Mouse (Mus musculus) hindbrain, postnatal 0 days (tissue): ENCODE measurements at regions not wholly inside any gene's neighbourhood (a gene's known extent, or its start where the extent isn't known, plus 50 kb on each side); places are given as distances from the start of the nearest gene placed in this dataset.

Experiments used
- ATAC-seq: fragments of 200-750 bp; cut with Nextera tagmentation; 2 replicates; pipeline ENCODE4 v1.8.0; 2017; ENCODE audit warnings: mild to moderate bottlenecking, moderate TSS enrichment, moderate library complexity
- DNase-seq: peaks from one replicate; pipeline ENCODE4 v3.0.0-alpha.2; 2015; ENCODE audit warnings: low spot score
- H3K27ac ChIP-seq: fragments of 300-500 bp; sonication (generic); 2 replicates; pipeline ENCODE4 v1.5.1; 2014; ENCODE audit warnings: mild to moderate bottlenecking
- H3K27me3 ChIP-seq: fragments of 300-500 bp; sonication (generic); 2 replicates; pipeline ENCODE4 v1.6.1; 2014; ENCODE audit warnings: low read length, mixed read lengths; ENCODE audit not compliant: insufficient read depth
- H3K36me3 ChIP-seq: fragments of 300-500 bp; sonication (generic); 2 replicates; pipeline ENCODE4 v1.6.1; 2014; ENCODE audit warnings: low read length, mixed read lengths; ENCODE audit not compliant: insufficient read depth
- H3K4me1 ChIP-seq: fragments of 300-500 bp; sonication (generic); 2 replicates; pipeline ENCODE4 v1.6.1; 2014; ENCODE audit warnings: antibody characterized with exemption, low read length, mixed read lengths; ENCODE audit not compliant: insufficient read depth
- H3K4me2 ChIP-seq: fragments of 300-500 bp; sonication (generic); 2 replicates; pipeline ENCODE4 v1.6.1; 2014; ENCODE audit warnings: low read depth, mild to moderate bottlenecking, low read length, moderate library complexity, mixed read lengths
- H3K4me3 ChIP-seq: fragments of 300-500 bp; sonication (generic); 2 replicates; pipeline ENCODE4 v1.5.1; 2014; ENCODE audit warnings: low read length
- H3K9ac ChIP-seq: fragments of 300-500 bp; sonication (generic); replicated peaks from 2 replicates; pipeline ENCODE4 v1.6.1; 2014; ENCODE audit warnings: mild to moderate bottlenecking, low read length, moderate library complexity, mixed read lengths
- H3K9me3 ChIP-seq: fragments of 300-500 bp; sonication (generic); 2 replicates; pipeline ENCODE4 v1.6.1; 2016; ENCODE audit warnings: low read length, mixed read lengths
- CTCF ChIP-seq: IDR thresholded peaks from 2 replicates; pipeline ENCODE4 v1.5.1; 2016; ENCODE audit warnings: antibody characterized with exemption, control low read depth, low read depth
- WGBS: fragments of 180-500 bp; shearing (Covaris S2); extraction: QIAGEN DNeasy Blood & Tissue Kit; methylation state at CpG from one replicate; pipeline ENCODE4 v1.1.7; 2014; 5-methylcytosine and 5-hydroxymethylcytosine counted together
- microRNA-seq, 2 experiments: library from miRNA; unstranded; fragments of <30 nt; microRNA quantifications; one replicate each; pipeline ENCODE4; 2016

DNA sequence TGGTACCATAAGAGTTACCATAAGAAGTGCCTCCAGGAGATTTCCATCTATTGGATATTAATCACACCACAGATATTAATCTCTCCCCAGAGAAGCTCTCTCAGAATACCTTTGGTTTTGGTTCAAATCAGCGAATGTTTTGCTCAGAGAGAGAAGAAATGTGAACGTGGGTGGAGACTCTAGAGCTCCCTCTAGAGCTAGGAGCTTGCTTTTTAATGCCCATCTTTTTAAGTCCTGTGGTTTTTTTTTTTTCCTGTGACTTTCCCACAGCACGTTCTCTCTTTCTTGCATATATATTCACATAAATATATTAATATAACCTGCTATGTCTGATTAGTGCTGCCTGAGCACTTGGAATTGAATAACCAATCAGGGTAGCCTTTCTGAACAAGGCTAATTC, 90.4 kb upstream of the Chrm3 start:
- Histone ChIP-seq H3K27ac (no peak overlapping the region), H3K4me3 (no peak overlapping the region), H3K27me3 (no peaks in the 10 kb centered on the region), H3K9ac (no peak overlapping the region), H3K36me3 (no peaks in the 10 kb centered on the region), H3K9me3 (no peaks in the 10 kb centered on the region), H3K4me2 (no peak overlapping the region), H3K4me1 (no peaks in the 10 kb centered on the region)
- 28% methylated on average over 3 of the region's 3 CpGs for WGBS
- no peak for ATAC-seq
- peak; percentile 16 for TF ChIP-seq CTCF
- DNase-seq = no peak

DNA sequence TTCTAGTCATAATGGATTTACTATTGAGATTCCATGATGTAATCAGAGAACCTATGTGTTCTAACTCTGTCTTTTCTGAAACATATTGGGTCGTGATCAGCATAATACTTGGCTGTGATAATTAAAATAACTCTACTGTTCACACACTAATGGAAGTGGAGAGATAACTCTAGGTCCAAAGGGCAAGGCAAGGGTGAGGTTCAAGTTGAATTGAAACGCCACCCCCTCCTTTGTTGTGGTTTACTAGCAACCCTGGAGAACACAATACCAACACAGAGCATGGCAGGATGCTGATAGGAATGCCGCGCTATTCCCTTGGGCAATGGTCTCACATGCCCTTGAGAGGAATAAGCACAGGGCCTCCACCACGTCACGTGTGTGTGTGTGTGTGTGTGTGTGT, 88.9 kb upstream of the Chrm3 start:
- H3K36me3 ChIP-seq = no peaks in the 10 kb centered on the region
- H3K9ac ChIP-seq = no peak overlapping the region
- ATAC-seq (no peak), DNase-seq (no peak)
- H3K27ac ChIP-seq = no peak overlapping the region
- WGBS = 88% methylated on average over 6 of the region's 6 CpGs
- no peak overlapping the region for H3K4me3 ChIP-seq
- no peak for TF ChIP-seq CTCF
- H3K27me3 ChIP-seq = no peaks in the 10 kb centered on the region
- no peaks in the 10 kb centered on the region for H3K9me3 ChIP-seq
- no peak overlapping the region for H3K4me2 ChIP-seq
- H3K4me1 ChIP-seq = no peaks in the 10 kb centered on the region

DNA sequence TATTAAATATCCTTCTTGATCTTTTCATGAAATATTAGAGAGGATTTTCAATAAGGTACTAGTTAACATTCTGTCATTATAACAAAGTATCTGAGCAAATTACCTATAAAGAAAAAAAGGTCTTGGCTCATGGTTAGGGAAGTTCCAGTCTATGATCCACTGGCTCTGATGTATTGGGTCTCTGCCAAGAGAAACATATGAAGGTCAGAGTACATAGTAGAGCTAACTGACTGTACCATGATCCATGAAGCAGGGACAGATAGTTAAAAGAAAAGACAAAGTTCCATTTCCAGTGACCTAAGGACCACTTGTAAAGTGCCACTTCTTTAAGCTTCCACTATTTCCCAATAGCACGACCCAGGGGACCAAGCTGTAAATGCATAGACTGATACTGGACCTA, 87.2 kb upstream of the Chrm3 start:
- Histone ChIP-seq H3K36me3 (no peaks in the 10 kb centered on the region), H3K27ac (no peak overlapping the region), H3K9me3 (no peaks in the 10 kb centered on the region), H3K4me1 (no peaks in the 10 kb centered on the region), H3K27me3 (no peaks in the 10 kb centered on the region), H3K9ac (no peak overlapping the region), H3K4me3 (no peak overlapping the region), H3K4me2 (no peak overlapping the region)
- no peak for TF ChIP-seq CTCF
- ATAC-seq (no peak), DNase-seq (no peak)
- 92% methylated on average over 1 of the region's 1 CpGs for WGBS

DNA sequence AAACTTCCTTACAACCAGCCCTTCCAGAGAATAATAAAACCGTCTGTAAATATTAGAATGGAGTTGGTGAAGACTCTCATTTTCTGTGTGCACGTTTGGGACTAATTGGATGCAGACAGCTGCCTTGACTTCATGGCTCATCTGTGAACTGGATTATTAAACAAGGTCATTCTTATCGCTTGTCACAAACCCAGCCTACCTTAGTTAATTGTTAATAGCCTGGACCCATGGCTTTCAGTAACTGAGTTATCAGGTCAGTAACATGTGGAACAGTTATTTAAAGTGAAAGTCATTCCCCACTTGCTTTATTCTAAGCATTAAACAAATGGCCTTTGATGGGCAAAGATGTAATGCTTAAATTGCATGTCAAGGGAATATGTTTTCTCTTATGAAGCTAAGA, 85.0 kb upstream of the Chrm3 start:
- Histone ChIP-seq H3K4me2 (no peak overlapping the region), H3K4me1 (no peaks in the 10 kb centered on the region), H3K9me3 (no peaks in the 10 kb centered on the region), H3K9ac (no peak overlapping the region), H3K36me3 (no peaks in the 10 kb centered on the region), H3K27me3 (no peaks in the 10 kb centered on the region), H3K4me3 (no peak overlapping the region), H3K27ac (no peak overlapping the region)
- DNase-seq = no peak
- WGBS = 43% methylated on average over 3 of the region's 3 CpGs
- TF ChIP-seq CTCF = no peak
- ATAC-seq = no peak

Small RNA genes lying in the stretch of these regions (microRNA-seq; reads per million reads assigned to microRNA genes)
- 0 reads per million in 2 experiments for gene Gm23415
